Mouse (Mus musculus): ENCODE data around the gene Tcf15. TPM values are rescaled to one million over a fixed set of nuclear protein-coding genes. Genes with fewer than 3 reads are reported as not detected.

Tcf15 gene
- polyA plus RNA-seq, 1 experiment = not detected

DNA sequence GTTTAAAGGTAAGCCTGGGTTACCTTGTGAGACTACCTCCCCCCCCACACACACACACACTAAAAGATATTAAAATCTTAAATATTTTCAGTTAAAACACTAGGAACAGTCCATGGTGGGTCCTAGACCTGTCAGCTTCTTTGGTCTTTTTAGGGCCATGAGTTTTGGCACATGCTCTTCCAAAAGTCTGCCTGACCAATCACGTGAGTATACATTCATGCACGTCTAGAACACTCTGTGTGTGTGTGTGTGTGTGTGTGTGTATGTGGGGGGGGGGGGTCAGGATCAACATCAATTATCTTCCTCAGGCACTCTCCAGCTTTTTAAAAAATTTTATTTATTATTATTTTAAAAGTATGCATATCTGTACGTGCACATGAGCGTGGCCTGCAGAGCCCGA is 30.9 kb upstream of the Tcf15 start:
- TF ChIP-seq GATA1 (IDR thresholded peaks at IDR 0.05; ENCODE audit: low read length) = no peak

DNA sequence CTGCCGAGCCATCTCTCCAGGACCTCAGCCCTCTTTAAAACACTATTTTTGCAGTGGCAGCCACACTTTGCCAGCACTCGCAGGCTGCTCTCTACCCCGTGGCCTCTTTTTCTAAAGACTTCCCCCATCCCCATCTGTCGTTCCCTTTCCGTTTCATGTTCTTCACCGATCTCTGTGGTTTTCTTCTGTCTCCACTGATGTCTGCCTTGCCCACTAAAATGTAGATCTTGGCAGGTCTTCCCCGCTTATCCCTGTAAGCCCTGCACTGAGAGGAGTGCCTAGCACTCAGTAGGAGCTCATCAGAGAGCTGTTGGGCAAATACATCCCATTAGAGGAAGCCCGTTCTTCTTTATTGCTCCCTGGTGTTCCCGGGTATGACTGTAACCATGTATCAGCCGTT is 30.4 kb upstream of the Tcf15 start:
- TF ChIP-seq GATA1 (IDR thresholded peaks at IDR 0.05; ENCODE audit: low read length) = no peak

DNA sequence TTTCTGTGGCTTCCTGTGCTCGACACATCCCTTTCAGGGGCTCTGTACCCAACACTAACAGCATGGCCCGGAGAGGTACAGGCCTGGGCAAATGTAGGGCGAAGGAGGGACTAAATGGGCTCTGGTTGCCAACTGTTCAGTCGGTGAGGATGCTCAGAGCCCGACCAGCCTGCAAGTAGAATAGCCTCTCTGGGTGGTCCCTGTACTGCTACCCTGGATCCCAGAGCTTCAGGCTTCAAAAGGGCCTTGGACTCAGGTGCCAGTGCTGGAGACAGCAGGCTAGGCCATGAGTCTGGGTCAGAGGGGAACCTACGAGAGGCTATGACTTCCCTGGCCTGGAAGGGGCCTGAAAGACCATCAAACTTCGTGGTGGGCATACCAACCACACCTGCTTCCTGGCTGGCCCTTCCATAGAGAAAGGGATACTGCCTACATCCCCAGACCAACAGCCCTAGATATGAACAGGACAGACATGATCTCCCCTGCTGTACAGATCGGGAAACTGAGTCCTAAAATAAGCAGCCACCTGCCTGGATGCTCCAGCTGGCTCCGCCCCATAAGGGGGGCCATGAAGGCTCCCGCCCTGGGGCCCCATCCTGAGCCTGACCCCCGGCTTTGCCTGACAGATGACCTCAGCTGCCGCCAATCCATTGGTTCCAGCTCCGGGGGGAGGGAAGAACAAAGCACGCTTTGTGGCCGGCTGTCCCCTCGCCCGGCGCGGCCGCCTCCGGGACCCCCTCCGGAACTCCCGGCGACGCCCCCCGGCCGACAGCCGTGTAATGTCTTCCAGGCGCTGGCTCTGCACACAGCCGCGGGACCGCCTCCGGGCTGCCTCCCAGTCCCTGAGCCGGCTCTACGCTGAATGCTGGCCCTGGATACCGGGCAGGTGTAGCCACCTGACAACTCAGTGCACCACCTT is 29.0 kb upstream of the Tcf15 start:
- TF ChIP-seq GATA1 (IDR thresholded peaks at IDR 0.05; ENCODE audit: low read length) = no peak

DNA sequence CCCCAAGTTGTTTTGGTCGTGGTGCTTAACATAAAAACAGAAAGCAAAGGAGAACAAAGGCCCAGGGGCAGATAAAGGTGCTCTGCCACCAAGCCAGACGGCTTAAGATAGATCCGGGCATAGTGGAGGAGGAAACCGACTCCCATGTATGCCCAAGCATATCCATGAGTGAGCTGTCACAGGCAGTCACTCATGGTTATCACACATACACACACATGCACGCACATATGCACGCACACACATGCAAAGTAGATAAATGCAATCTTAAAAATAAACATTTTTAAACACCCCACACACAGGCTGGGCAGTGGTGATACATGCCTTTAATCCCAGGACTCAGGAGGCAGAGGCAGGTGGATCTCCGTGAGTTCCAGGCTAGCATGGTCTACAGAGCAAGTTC is 25.7 kb upstream of the Tcf15 start:
- TF ChIP-seq GATA1 (IDR thresholded peaks at IDR 0.05; ENCODE audit: low read length) = no peak

DNA sequence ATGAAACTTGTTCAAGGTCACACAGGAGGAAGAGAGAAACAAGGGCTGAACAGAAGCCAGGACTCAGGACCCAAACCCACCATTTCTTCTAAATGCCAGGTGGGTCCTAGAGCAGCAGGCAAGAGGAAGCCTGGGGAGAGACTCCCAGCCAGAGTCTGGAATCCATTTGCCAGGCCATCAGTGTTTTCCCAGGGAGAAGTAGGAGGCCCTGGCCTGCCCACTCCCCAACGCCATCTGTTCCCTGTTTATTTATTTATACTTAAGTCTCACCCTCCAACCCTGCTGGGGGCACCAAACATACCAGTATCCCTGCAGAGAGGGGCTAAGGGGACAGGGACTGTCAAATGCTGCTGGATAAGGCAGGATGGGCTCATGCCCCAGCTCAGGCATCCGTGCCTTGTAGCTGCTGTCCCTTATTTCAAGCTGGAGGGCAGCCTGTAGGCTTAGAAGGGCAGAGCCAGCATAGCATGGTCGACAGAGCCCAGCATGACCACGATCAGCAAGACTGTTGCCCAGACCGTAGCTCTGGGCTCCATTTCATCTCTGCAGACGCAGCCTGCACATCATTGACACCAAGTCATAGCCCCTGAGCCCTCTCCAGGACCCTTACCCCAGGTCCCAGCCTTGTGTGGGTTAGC is 24.0 kb upstream of the Tcf15 start:
- TF ChIP-seq GATA1 (IDR thresholded peaks at IDR 0.05; ENCODE audit: low read length) = no peak

DNA sequence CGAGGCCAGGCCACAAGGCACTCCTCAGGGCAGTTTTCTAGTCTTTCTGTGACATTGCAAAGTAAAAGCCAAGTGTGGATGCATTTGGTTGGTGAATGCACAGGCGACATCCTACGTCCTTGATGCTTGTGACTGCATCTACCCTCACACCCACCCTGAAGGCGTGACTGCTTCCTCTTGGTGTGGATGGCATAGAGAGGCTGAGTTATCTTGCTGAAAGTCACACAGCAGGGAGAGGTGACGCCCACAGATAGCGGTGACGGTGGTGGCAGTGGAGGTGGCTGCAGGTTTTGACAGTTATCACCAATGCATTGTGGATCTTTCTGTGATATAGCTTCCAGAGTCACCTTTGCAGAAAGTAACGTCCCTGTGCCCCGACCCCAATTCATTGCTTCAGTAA is 20.5 kb upstream of the Tcf15 start:
- TF ChIP-seq GATA1 (IDR thresholded peaks at IDR 0.05; ENCODE audit: low read length) = peak; percentile 57

DNA sequence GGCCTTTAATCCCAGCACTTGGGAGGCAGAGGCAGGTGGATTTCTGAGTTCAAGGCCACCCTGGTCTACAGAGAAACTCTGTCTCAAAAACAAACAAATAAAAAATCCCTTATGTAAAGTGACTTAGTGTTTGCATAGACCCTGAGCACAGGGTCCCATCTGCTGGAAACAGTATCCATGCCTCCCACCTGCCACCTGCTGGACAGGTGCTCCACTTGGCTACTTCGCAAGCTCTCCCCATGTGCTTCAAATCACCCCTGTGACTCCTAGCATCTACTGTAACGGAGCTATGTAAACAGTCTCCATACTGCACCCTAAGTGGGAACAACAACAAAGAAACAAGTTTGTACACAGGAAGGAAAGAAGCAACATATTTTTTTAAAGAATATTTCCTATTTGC is 14.8 kb upstream of the Tcf15 start:
- TF ChIP-seq GATA1 (IDR thresholded peaks at IDR 0.05; ENCODE audit: low read length) = no peak

DNA sequence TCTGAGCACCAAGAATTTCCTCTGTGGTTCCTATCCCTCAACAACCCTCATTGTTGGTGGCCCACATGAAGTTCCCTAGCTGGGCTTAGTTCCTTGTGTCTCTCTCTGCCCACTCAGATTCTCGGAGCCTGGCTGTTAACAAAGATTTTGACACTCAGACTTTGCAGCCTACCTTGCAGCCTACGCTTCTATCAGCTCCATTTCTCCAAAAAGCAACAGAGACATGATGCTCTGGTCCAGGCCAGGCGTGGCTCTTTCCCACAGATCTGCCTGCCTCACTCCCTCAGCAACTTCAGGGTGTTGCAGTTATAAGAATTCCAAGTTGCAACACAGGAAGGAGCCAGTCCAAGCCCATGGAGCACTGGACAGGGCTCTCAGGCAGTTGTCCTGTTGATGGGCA is 13.6 kb upstream of the Tcf15 start:
- no peak for TF ChIP-seq GATA1 (IDR thresholded peaks at IDR 0.05; ENCODE audit: low read length)

DNA sequence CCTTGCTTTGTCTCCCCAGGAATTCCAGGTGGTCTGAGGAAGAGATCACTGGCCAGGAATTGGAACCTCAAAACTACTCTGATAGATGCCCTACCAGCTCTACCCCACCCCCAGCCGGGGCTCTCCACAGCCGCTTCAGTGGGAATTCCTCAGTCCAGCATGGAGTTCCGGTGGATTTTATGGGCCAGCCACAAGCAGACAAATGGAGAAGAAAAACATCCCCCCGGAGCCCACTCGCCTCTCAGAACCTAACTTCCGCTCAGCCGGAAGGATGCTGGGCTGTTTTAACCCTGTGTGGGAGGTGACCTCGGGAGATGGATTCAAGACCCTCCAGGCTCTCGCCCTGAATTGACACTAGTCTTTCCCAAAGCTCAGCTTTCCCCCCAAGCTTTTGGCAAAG is 11.3 kb upstream of the Tcf15 start:
- no peak for TF ChIP-seq GATA1 (IDR thresholded peaks at IDR 0.05; ENCODE audit: low read length)

DNA sequence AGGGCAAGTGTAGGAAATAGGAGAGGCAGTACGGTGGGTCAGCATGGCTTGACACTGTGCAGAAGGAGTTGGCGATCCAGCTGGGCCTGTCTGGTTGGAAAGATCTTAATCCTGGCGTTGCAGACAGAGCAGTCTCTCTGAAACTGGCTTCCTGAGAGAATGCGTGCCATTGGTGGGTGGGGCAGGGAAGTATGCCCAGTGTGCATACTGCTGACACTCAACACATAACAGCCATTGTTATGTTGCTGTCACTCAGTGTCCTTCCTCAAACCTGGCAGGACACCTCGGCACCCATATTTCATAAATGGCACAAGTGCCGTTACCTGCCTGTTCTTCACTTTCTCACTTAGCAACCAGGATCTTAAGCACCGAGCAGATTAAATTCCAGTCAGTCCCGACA is 10.7 kb upstream of the Tcf15 start:
- TF ChIP-seq GATA1 (IDR thresholded peaks at IDR 0.05; ENCODE audit: low read length) = no peak

DNA sequence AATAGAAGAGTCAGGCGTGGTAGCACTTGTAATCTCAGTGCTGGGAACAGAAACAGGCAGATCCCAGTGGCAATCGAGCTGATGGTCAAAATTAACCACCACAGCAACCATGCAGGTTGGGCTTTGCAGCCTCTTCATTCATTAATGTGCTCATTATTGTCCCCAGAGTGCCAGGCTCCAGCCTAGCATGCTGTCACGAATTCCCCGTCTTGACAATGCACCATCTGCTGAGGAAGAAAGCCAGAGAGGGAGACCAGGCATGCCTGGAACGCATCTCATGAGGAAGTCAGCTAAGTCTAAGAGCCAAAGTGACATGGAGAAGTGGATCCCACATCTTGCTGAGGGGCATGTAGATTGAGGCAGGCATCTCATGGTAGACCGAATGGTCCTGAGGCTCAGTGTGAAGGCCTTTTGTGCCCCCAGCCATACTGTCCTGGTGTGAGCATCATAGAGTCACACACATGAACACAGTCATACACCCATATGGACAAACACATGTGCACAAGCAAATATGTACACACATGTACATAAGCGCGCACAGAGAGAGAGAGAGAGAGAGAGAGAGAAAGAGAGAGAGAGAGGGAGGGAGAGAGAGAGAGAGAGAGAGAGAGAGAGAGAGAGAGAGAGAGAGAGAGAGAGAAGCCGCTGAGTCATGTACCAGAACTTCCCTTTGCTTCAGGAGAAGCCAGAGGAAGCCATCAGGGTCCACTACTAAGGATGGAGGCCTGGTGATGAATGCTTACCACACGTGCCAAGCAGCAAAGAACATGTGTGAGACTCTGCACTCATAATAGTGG is 4.0 kb upstream of the Tcf15 start:
- TF ChIP-seq GATA1 (IDR thresholded peaks at IDR 0.05; ENCODE audit: low read length) = no peak

DNA sequence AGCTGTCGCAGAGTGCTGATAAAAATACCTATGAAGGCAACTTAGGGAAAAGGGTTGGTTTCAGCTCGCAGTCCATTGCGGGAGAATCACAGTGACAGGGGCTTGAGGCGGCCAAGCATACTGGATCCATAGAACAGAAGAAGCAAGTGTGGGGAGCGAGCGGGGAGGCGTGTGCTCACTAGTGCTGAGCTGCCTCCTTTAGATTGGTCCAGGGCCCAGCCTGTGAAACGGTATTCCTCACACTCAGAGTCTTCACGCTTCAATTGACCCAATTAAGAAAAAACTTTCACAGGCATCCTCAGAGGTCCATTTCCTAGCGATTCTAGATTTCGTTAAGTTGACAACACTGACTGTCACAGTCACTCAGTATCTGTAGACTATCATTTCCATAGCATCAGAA is 2.4 kb upstream of the Tcf15 start:
- TF ChIP-seq GATA1 (IDR thresholded peaks at IDR 0.05; ENCODE audit: low read length) = no peak

DNA sequence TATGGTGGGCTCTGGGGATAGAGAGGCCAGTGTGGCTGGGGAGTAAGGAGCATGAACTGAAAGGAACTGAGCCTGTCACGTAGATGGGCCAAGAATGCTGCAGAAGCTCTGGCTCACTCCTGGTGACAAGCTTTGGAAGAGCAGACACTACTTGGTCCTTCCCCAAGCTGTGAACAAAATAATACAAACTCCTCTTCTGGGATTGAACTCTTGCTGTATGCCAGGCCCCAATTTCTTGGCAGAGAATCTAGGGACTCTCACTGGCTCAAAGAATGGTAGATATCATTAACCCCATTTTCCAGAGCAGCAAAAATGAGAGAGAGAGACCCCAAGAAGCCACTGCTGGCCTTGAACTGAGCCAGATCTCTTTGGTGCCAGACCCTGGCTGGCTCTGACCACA is 1.9 kb upstream of the Tcf15 start:
- TF ChIP-seq GATA1 (IDR thresholded peaks at IDR 0.05; ENCODE audit: low read length) = no peak

DNA sequence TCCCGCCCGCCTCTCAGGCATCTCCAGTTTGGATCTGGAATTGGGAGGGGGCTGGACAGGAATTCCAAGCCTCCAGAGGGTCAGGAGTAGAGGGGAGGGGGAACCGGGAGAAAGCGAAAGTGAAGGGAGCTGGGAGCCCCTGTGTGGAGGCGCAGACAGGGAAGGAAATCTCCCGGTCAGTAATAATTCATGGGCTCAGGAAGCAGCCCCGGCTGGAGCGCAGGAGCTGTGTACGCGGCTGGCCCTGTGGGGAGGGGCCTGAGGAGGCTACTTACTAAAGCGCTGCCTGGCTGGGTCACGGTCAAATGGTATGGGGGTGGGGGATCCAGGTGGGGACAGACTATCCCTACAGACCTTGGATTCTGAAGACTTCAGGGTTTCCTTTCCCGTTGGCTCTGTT is 1.3 kb upstream of the Tcf15 start:
- no peak for TF ChIP-seq GATA1 (IDR thresholded peaks at IDR 0.05; ENCODE audit: low read length)

DNA sequence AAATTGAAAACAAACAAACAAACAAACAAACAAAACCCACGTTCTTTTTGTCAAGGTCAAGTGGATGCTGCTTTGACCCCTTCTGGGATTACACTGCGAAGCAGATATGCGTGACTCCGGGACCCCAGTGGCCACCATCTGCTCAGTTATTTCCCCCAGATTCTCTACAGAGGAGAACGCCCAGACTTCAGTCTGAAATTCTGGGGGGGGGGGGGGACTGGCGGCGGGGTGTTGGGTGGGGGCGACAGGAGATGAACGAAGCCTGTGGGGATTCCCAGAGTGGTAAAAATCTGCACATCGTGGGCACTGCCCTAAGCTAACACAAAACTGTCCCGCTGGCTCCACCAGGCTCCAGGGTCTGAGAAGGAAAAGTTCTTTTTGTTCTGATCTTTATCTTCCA is 790 bp upstream of the Tcf15 start:
- TF ChIP-seq GATA1 (IDR thresholded peaks at IDR 0.05; ENCODE audit: low read length) = no peak

DNA sequence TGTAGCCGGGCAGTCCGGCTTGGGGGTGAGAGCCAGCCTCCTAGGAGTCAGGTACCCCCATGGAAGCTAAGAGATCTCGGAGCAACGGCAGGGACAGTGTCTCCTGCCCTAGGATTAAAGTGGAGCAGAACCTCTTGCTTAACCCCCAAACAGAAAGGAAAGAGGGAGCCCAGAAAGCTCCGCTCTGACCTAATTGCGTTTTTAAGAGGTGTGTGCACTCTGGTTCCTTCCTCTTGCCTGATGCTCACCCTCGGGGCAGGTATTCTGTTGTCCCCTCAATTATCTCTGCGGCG is 743 bp downstream of the Tcf15 start:
- TF ChIP-seq GATA1 (IDR thresholded peaks at IDR 0.05; ENCODE audit: low read length) = no peak

Data from G1E-ER4 (cell line).